Mouse (Mus musculus) erythroblast, embryonic 14.5 days (primary cell): ENCODE measurements around the gene Hectd4.
"Not testable (repeated sequence)": the region's sequence is repeated elsewhere in the genome, so short reads cannot be mapped to it uniquely, and the experiment has no call there.

Experiments used
- GATA1 ChIP-seq: IDR thresholded peaks from 2 replicates; pipeline ENCODE4 v1.6.1; 2012; ENCODE audit warnings: low read length, inconsistent platforms, mixed read lengths
- TAL1 ChIP-seq: IDR thresholded peaks from 3 replicates; pipeline ENCODE4 v1.6.1; 2012; ENCODE audit warnings: low read length, inconsistent platforms, mixed read lengths

DNA sequence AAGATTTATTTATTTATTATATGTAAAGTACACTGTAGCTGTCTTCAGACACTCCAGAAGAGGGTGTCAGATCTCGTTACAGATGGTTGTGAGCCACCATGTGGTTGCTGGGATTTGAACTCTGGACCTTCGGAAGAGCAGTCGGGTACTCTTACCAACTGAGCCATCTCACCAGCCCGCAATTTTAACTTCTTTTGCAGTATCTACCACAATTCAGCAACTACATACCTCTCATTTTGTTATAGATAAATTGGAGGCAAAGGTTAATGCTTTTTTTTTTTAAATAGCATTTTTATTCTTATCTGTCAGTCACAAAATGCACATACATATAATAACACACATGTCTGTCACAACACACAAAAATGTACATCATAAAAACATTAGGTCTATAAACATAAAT, 4.0 kb downstream of the Hectd4 start:
- not testable (repeated sequence) for TF ChIP-seq GATA1, TAL1
